Mouse (Mus musculus) midbrain, embryonic 16.5 days (tissue): ENCODE results near the gene Vwa1. TPM values are rescaled to one million over a fixed set of nuclear protein-coding genes. Genes with fewer than 3 reads are reported as not detected.
A peak's percentile ranks its signal among the peaks of the same experiment; 100 is the strongest.

Experiments
- ATAC-seq: fragments of 200-750 bp; cut with Nextera tagmentation; 2 replicates; pipeline ENCODE4 v1.8.0; 2017; ENCODE audit warnings: moderate TSS enrichment
- H3K27ac ChIP-seq: fragments of 300-500 bp; sonication (generic); 2 replicates; pipeline ENCODE4 v1.5.1; 2014; ENCODE audit warnings: mild to moderate bottlenecking, low read length, mixed read lengths
- H3K27me3 ChIP-seq: fragments of 300-500 bp; sonication (generic); 2 replicates; pipeline ENCODE4 v1.6.1; 2014; ENCODE audit warnings: low read depth, low read length, mixed read lengths; ENCODE audit not compliant: control insufficient read depth, insufficient read depth
- H3K36me3 ChIP-seq: fragments of 300-500 bp; sonication (generic); 2 replicates; pipeline ENCODE4 v1.6.1; 2014; ENCODE audit warnings: mild to moderate bottlenecking, low read length, moderate library complexity, mixed read lengths; ENCODE audit not compliant: control insufficient read depth, insufficient read depth
- H3K4me1 ChIP-seq: fragments of 300-500 bp; sonication (generic); 2 replicates; pipeline ENCODE4 v1.6.1; 2014; ENCODE audit warnings: mild to moderate bottlenecking, low read length, mixed read lengths; ENCODE audit not compliant: control insufficient read depth, insufficient read depth
- H3K4me2 ChIP-seq: fragments of 300-500 bp; sonication (generic); 2 replicates; pipeline ENCODE4 v1.6.1; 2014; ENCODE audit warnings: mild to moderate bottlenecking, low read length, mixed read lengths
- H3K4me3 ChIP-seq: fragments of 300-500 bp; sonication (generic); 2 replicates; pipeline ENCODE4 v1.5.1; 2014; ENCODE audit warnings: low read depth, mild to moderate bottlenecking, low read length, moderate library complexity, mixed read lengths
- H3K9ac ChIP-seq: fragments of 300-500 bp; sonication (generic); 2 replicates; pipeline ENCODE4 v1.6.1; 2014; ENCODE audit warnings: low read depth, low read length, mixed read lengths
- H3K9me3 ChIP-seq: fragments of 300-500 bp; sonication (generic); replicated peaks from 2 replicates; pipeline ENCODE4 v1.6.1; 2014; ENCODE audit warnings: mild to moderate bottlenecking, low read length, mixed read lengths; ENCODE audit not compliant: control insufficient read depth, poor library complexity, severe bottlenecking
- WGBS: fragments of 180-500 bp; shearing (Covaris S2); extraction: QIAGEN DNeasy Blood & Tissue Kit; methylation state at CpG from one replicate; pipeline ENCODE4 v1.1.7; 2014; 5-methylcytosine and 5-hydroxymethylcytosine counted together
- polyA plus RNA-seq: library from polyadenylated mRNA; unstranded; fragments of >200 nt; fragmentation: Nextera tagmentation; extraction: Ambion mirVana; gene quantifications from 2 replicates; pipeline ENCODE4 v1.2.1, GENCODE M21; 2015

Gene Vwa1
- polyA plus RNA-seq, 1 experiment from 2014 or later: 31.0 TPM

GRCm38 (mm10) chr4:155774971-155775740 lies 658 bp upstream of the Vwa1 start:
- Histone ChIP-seq H3K27ac (peak overlapping the region; percentile 77), H3K4me1 (peaks cover 15% of the 10 kb centered on the region), H3K36me3 (no peaks in the 10 kb centered on the region), H3K27me3 (peaks cover 4% of the 10 kb centered on the region), H3K4me2 (peak overlapping the region; percentile 80), H3K9me3 (no peaks in the 10 kb centered on the region), H3K4me3 (peak overlapping the region; percentile 46), H3K9ac (peak overlapping the region; percentile 66)
- WGBS: 56% methylated on average over 9 of the region's 9 CpGs
- ATAC-seq: peak; percentile 6

- peak overlapping the region; percentile 66 for H3K9ac ChIP-seq
Measured at GRCm38 (mm10) chr4:155773335-155774078, 991 bp downstream of the Vwa1 start.

GRCm38 (mm10) chr4:155772786-155773185 lies 1.7 kb downstream of the Vwa1 start:
- H3K9me3 ChIP-seq: no peaks in the 10 kb centered on the region
- H3K27ac ChIP-seq: no peak overlapping the region
- H3K36me3 ChIP-seq: no peaks in the 10 kb centered on the region
- peak overlapping the region; percentile 21; the same call in 1 of the 2 replicates for H3K9ac ChIP-seq
- 86% methylated on average over 13 of the region's 13 CpGs for whole genome bisulfite sequencing
- H3K4me2 ChIP-seq: peak overlapping the region; percentile 12; the same call in 1 of the 2 replicates
- H3K4me1 ChIP-seq: peaks cover 15% of the 10 kb centered on the region
- no peak overlapping the region for H3K4me3 ChIP-seq
- H3K27me3 ChIP-seq: peaks cover 4% of the 10 kb centered on the region
- no peak for ATAC-seq

More at GRCm38 (mm10) chr4:155773335-155774078, 991 bp downstream of the Vwa1 start:
- no peak overlapping the region for H3K27ac ChIP-seq
- peak overlapping the region; percentile 46 for H3K4me3 ChIP-seq
- H3K9me3 ChIP-seq: no peaks in the 10 kb centered on the region
- no peaks in the 10 kb centered on the region for H3K36me3 ChIP-seq
- ATAC-seq: no peak
- WGBS: 35% methylated on average over 5 of the region's 5 CpGs
- peaks cover 4% of the 10 kb centered on the region for H3K27me3 ChIP-seq
- H3K4me1 ChIP-seq: peaks cover 15% of the 10 kb centered on the region
- H3K4me2 ChIP-seq: peak overlapping the region; percentile 80

- Histone ChIP-seq H3K36me3 (no peaks in the 10 kb centered on the region), H3K4me2 (no peak overlapping the region), H3K9me3 (no peaks in the 10 kb centered on the region), H3K27ac (no peak overlapping the region), H3K27me3 (peaks cover 4% of the 10 kb centered on the region), H3K9ac (no peak overlapping the region), H3K4me1 (peaks cover 15% of the 10 kb centered on the region), H3K4me3 (no peak overlapping the region)
- ATAC-seq: no peak
- WGBS: 90% methylated on average over 2 of the region's 2 CpGs
Measured at GRCm38 (mm10) chr4:155771706-155772105, 2.8 kb downstream of the Vwa1 start.

- ATAC-seq: peak; percentile 7; the same call in 1 of the 2 replicates
- Histone ChIP-seq H3K36me3 (no peaks in the 10 kb centered on the region), H3K4me1 (peaks cover 15% of the 10 kb centered on the region), H3K9ac (peak overlapping the region; percentile 76), H3K27ac (peak overlapping the region; percentile 28; the same call in 1 of the 2 replicates), H3K9me3 (no peaks in the 10 kb centered on the region), H3K27me3 (peaks cover 4% of the 10 kb centered on the region), H3K4me2 (peak overlapping the region; percentile 67), H3K4me3 (peak overlapping the region; percentile 46)
- WGBS: 36% methylated on average over 24 of the region's 24 CpGs
Measured at GRCm38 (mm10) chr4:155770626-155771025, 3.9 kb downstream of the Vwa1 start.

- peak overlapping the region; percentile 46 for H3K4me3 ChIP-seq
- no peaks in the 10 kb centered on the region for H3K9me3 ChIP-seq
- H3K27me3 ChIP-seq: peaks cover 4% of the 10 kb centered on the region
- H3K27ac ChIP-seq: peak overlapping the region; percentile 28
- H3K4me1 ChIP-seq: peaks cover 11% of the 10 kb centered on the region
- H3K9ac ChIP-seq: peak overlapping the region; percentile 76
- ATAC-seq: peak; percentile 79
- H3K36me3 ChIP-seq: no peaks in the 10 kb centered on the region
- peak overlapping the region; percentile 67 for H3K4me2 ChIP-seq
- WGBS: 1% methylated on average over 38 of the region's 39 CpGs
Measured at GRCm38 (mm10) chr4:155769880-155770512, 4.5 kb downstream of the Vwa1 start.

- H3K4me1 ChIP-seq: peaks cover 9% of the 10 kb centered on the region
- peak overlapping the region; percentile 67 for H3K4me2 ChIP-seq
- no peaks in the 10 kb centered on the region for H3K9me3 ChIP-seq
- H3K4me3 ChIP-seq: peak overlapping the region; percentile 46; the same call in 1 of the 2 replicates
- H3K27me3 ChIP-seq: peaks cover 4% of the 10 kb centered on the region
- ATAC-seq: no peak
- 60% methylated on average over 5 of the region's 5 CpGs for WGBS
- H3K36me3 ChIP-seq: no peaks in the 10 kb centered on the region
- peak overlapping the region; percentile 76 for H3K9ac ChIP-seq
- H3K27ac ChIP-seq: no peak overlapping the region
Measured at GRCm38 (mm10) chr4:155769496-155769879, 5.0 kb downstream of the Vwa1 start.

GRCm38 (mm10) chr4:155762357-155762756 lies 12.1 kb downstream of the Vwa1 start:
- no peak for ATAC-seq
- 93% methylated on average over 3 of the region's 3 CpGs for WGBS
- H3K27me3 ChIP-seq: no peaks in the 10 kb centered on the region

More at GRCm38 (mm10) chr4:155762357-155762756, 12.1 kb downstream of the Vwa1 start:
- Histone ChIP-seq H3K27ac (no peak overlapping the region), H3K4me3 (no peak overlapping the region), H3K4me2 (no peak overlapping the region), H3K9ac (no peak overlapping the region), H3K4me1 (peaks cover 23% of the 10 kb centered on the region), H3K36me3 (0 out of 2 replicates have a peak, but pooled peaks cover 2% of the 10 kb centered on the region), H3K9me3 (no peaks in the 10 kb centered on the region)
